Comparison of ENCODE assay signal across 8 mouse cellular contexts in the genomic region with DNA sequence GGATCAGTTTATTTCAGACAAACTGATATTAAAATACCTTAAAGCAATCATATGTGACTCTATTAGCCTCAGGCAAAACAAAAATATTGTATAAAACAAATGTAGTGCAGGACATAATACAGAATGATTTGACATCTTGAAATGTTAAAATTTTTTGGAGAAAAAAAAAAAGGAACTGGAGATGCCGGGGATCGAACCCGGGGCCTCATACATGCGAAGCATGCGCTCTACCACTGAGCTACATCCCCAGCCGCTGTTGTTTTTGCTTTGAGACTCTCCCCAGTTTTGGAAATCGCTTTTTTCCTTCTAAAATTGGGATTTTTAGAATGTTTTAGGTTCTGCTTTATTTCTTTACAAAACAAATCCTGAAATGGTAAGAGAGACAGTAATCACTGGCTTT. TPM values are rescaled to one million over a fixed set of nuclear protein-coding genes. Genes with fewer than 3 reads are reported as not detected.
DNase-seq lines count a peak whose midpoint lies in the region; ATAC-seq and TF ChIP-seq lines count a peak whose summit lies in the region.

No protein-coding gene starts in this region.

- no peaks in the 10 kb centered on the region for H3K9me3 ChIP-seq in hindbrain, embryonic 12.5 days (replicated peaks)
- no peaks in the 10 kb centered on the region for H3K9me3 ChIP-seq in limb, embryonic 13.5 days
- no peaks in the 10 kb centered on the region for H3K9me3 ChIP-seq in midbrain, embryonic 12.5 days

- 0 out of 2 replicates have a peak overlapping the region, but pooled peaks have one; percentile 32 for H3K9ac ChIP-seq in hindbrain, embryonic 12.5 days
- 0 out of 2 replicates have a peak overlapping the region, but pooled peaks have one; percentile 35 for H3K9ac ChIP-seq in limb, embryonic 13.5 days
- H3K9ac ChIP-seq in midbrain, embryonic 12.5 days (replicated peaks), result no peak overlapping the region

- ATAC-seq in erythroid progenitor cell, adult 5-6 weeks (replicated peaks; ENCODE audit: low FRiP score, poor library complexity, severe bottlenecking), result 0 out of 2 replicates have a peak, but pooled peaks have one; percentile 26
- no peak for ATAC-seq in hindbrain, embryonic 12.5 days (ENCODE audit: low FRiP score)
- peak; percentile 45; the same call in 1 of the 2 replicates for ATAC-seq in limb, embryonic 13.5 days (ENCODE audit: low FRiP score, low read depth)
- ATAC-seq in midbrain, embryonic 12.5 days (ENCODE audit: low FRiP score, low read depth), result no peak

- H3K4me3 ChIP-seq in bone marrow macrophage, adult 2 months (ENCODE audit: insufficient read depth, low read length), result peak overlapping the region; percentile 78
- peak overlapping the region; percentile 51 for H3K4me3 ChIP-seq in hindbrain, embryonic 12.5 days
- H3K4me3 ChIP-seq in limb, embryonic 13.5 days, result peak overlapping the region; percentile 59
- peak overlapping the region; percentile 54 for H3K4me3 ChIP-seq in midbrain, embryonic 12.5 days

- H3K36me3 ChIP-seq in hindbrain, embryonic 12.5 days, result no peaks in the 10 kb centered on the region
- no peaks in the 10 kb centered on the region for H3K36me3 ChIP-seq in limb, embryonic 13.5 days
- no peaks in the 10 kb centered on the region for H3K36me3 ChIP-seq in midbrain, embryonic 12.5 days

- no peak for TF ChIP-seq POLR2A in bone marrow macrophage, adult 2 months (IDR thresholded peaks at IDR 0.05; ENCODE audit: borderline replicate concordance, low read depth, low read length)

- TF ChIP-seq CTCF in bone marrow macrophage, adult 2 months (IDR thresholded peaks at IDR 0.05; ENCODE audit: low read depth, low read length), result no peak

- H3K27ac ChIP-seq in bone marrow macrophage, adult 2 months (ENCODE audit: insufficient read depth, low read depth, low read length), result no peak overlapping the region
- no peak overlapping the region for H3K27ac ChIP-seq in hindbrain, embryonic 12.5 days
- H3K27ac ChIP-seq in limb, embryonic 13.5 days, result 0 out of 2 replicates have a peak overlapping the region, but pooled peaks have one; percentile 10
- H3K27ac ChIP-seq in midbrain, embryonic 12.5 days (replicated peaks), result no peak overlapping the region

- peak; percentile 61 to 67 for DNase-seq in right cerebral cortex, adult 2 months (ENCODE audit: low spot score in 2 of 2)
- no peak for DNase-seq in right cerebral cortex, postnatal 25 days
- peak; percentile 75 for DNase-seq in thymus, postnatal 4 days

- WGBS in hindbrain, embryonic 12.5 days, result under 1% methylated on average over 7 of the region's 7 CpGs
- 0% methylated on average over 7 of the region's 7 CpGs for WGBS in limb, embryonic 13.5 days
- WGBS in midbrain, embryonic 12.5 days, result under 1% methylated on average over 7 of the region's 7 CpGs

- H3K27me3 ChIP-seq in hindbrain, embryonic 12.5 days, result no peaks in the 10 kb centered on the region
- no peaks in the 10 kb centered on the region for H3K27me3 ChIP-seq in limb, embryonic 13.5 days
- H3K27me3 ChIP-seq in midbrain, embryonic 12.5 days, result no peaks in the 10 kb centered on the region

- peaks cover 7% of the 10 kb centered on the region for H3K4me1 ChIP-seq in bone marrow macrophage, adult 2 months (ENCODE audit: control insufficient read depth, insufficient read depth, low read length)
- 0 out of 2 replicates have a peak, but pooled peaks cover 7% of the 10 kb centered on the region for H3K4me1 ChIP-seq in hindbrain, embryonic 12.5 days
- H3K4me1 ChIP-seq in limb, embryonic 13.5 days, result peaks cover 13% of the 10 kb centered on the region; the same call in 1 of the 2 replicates
- H3K4me1 ChIP-seq in midbrain, embryonic 12.5 days, result peaks cover 10% of the 10 kb centered on the region; the same call in 1 of the 2 replicates

- peak overlapping the region; percentile 64 for H3K4me2 ChIP-seq in hindbrain, embryonic 12.5 days (replicated peaks)
- H3K4me2 ChIP-seq in limb, embryonic 13.5 days (replicated peaks), result peak overlapping the region; percentile 68
- peak overlapping the region; percentile 66 for H3K4me2 ChIP-seq in midbrain, embryonic 12.5 days (replicated peaks)

RNA-seq across cellular contexts. Expression of a gene that starts 14.9 kb away (rescaled TPM):
- 4.8 and 4.9 TPM in 2 replicates for polyA plus RNA-seq in bone marrow macrophage, adult 2 months (2012; ENCODE audit: insufficient read depth, insufficient read length, missing spikeins)
- total RNA-seq in erythroid progenitor cell, adult 5-6 weeks (2015; ENCODE audit: low replicate concordance), result 1.1 and 2.1 TPM in 2 replicates
- total RNA-seq in erythroid progenitor cell, adult 5-6 weeks (2017; ENCODE audit: low replicate concordance), result 1.3 and 1.6 TPM in 2 replicates
- polyA plus RNA-seq in hindbrain, embryonic 12.5 days (2016; fragmentation: Nextera tagmentation; extraction: Ambion mirVana), result 11.6 and 12.0 TPM in 2 replicates
- 13.4 and 14.8 TPM in 2 replicates for polyA plus RNA-seq in limb, embryonic 13.5 days (2015; fragmentation: Nextera tagmentation; extraction: Ambion mirVana)
- polyA plus RNA-seq in midbrain, embryonic 12.5 days (2016; fragmentation: Nextera tagmentation; extraction: Ambion mirVana), result 10.1 and 12.3 TPM in 2 replicates

RNA-seq across cellular contexts. Expression of a gene that starts 27.2 kb away (rescaled TPM):
- not detected in 2 replicates for polyA plus RNA-seq in bone marrow macrophage, adult 2 months (2012; ENCODE audit: insufficient read depth, insufficient read length, missing spikeins)
- total RNA-seq in erythroid progenitor cell, adult 5-6 weeks (2015; ENCODE audit: low replicate concordance), result 1.4 and 4.2 TPM in 2 replicates
- 0.90 and 1.4 TPM in 2 replicates for total RNA-seq in erythroid progenitor cell, adult 5-6 weeks (2017; ENCODE audit: low replicate concordance)
- 0.12 TPM in 1 of 2 replicates, not detected in the other for polyA plus RNA-seq in hindbrain, embryonic 12.5 days (2016; fragmentation: Nextera tagmentation; extraction: Ambion mirVana)
- 0.19 and 0.45 TPM in 2 replicates for polyA plus RNA-seq in limb, embryonic 13.5 days (2015; fragmentation: Nextera tagmentation; extraction: Ambion mirVana)
- not detected in 2 replicates for polyA plus RNA-seq in midbrain, embryonic 12.5 days (2016; fragmentation: Nextera tagmentation; extraction: Ambion mirVana)

RNA-seq across cellular contexts. Expression of a gene that starts 50.1 kb away (rescaled TPM):
- not detected in 2 replicates for polyA plus RNA-seq in bone marrow macrophage, adult 2 months (2012; ENCODE audit: insufficient read depth, insufficient read length, missing spikeins)
- total RNA-seq in erythroid progenitor cell, adult 5-6 weeks (2015; ENCODE audit: low replicate concordance), result not detected in 2 replicates
- not detected in 2 replicates for total RNA-seq in erythroid progenitor cell, adult 5-6 weeks (2017; ENCODE audit: low replicate concordance)
- 0.34 and 0.43 TPM in 2 replicates for polyA plus RNA-seq in hindbrain, embryonic 12.5 days (2016; fragmentation: Nextera tagmentation; extraction: Ambion mirVana)
- polyA plus RNA-seq in limb, embryonic 13.5 days (2015; fragmentation: Nextera tagmentation; extraction: Ambion mirVana), result 1.4 and 1.5 TPM in 2 replicates
- polyA plus RNA-seq in midbrain, embryonic 12.5 days (2016; fragmentation: Nextera tagmentation; extraction: Ambion mirVana), result 0.10 and 0.17 TPM in 2 replicates

Comparison
In these comparisons a context has a peak if more than half of its experiments do, and no peak if none do; other contexts are left out.
1. ATAC-seq: peak in erythroid progenitor cell, adult 5-6 weeks (single experiment) and limb, embryonic 13.5 days (single experiment); none in hindbrain, embryonic 12.5 days (single experiment) and midbrain, embryonic 12.5 days (single experiment).
2. Peak in every context shown above with its lines, with median percentiles within 50 percentile points of each other: H3K4me3 ChIP-seq and H3K4me2 ChIP-seq.